Mouse (Mus musculus) C2C12 (cell line): ENCODE results near the gene Defa20. TPM values are rescaled to one million over a fixed set of nuclear protein-coding genes. Genes with fewer than 3 reads are reported as not detected.
"Not testable (repeated sequence)": the region's sequence is repeated elsewhere in the genome, so short reads cannot be mapped to it uniquely, and the experiment has no call there.

Experiments
- H3K27me3 ChIP-seq: one replicate; pipeline ENCODE4 v1.6.1; 2011; ENCODE audit not compliant: control insufficient read depth, insufficient read depth, insufficient read length
- H3K36me3 ChIP-seq: one replicate; pipeline ENCODE4 v1.6.1; 2011; ENCODE audit not compliant: control insufficient read depth, insufficient read depth
- H3K4me3 ChIP-seq: one replicate; pipeline ENCODE4 v1.5.1; 2011; ENCODE audit warnings: mild to moderate bottlenecking, control low read depth; ENCODE audit not compliant: poor library complexity, insufficient read depth, severe bottlenecking
- H3K79me2 ChIP-seq: one replicate; pipeline ENCODE4 v1.6.1; 2011; ENCODE audit not compliant: control insufficient read depth, insufficient read depth
- H3K79me3 ChIP-seq: one replicate; pipeline ENCODE4 v1.6.1; 2011; ENCODE audit warnings: low read depth, control low read depth
- H3ac ChIP-seq: one replicate; pipeline ENCODE3; 2011; ENCODE audit warnings: low read depth; ENCODE audit not compliant: control insufficient read depth, insufficient read length
- long read RNA-seq, 2 experiments: library from polyadenylated mRNA; unstranded; transcript quantifications; one replicate each; pipeline ENCODE4 v2.0.0; 2019 to 2020
- polyA plus RNA-seq: library from polyadenylated mRNA; unstranded; fragments of >200 nt; fragmentation: generic; extraction: Trizol; gene quantifications from one replicate; pipeline ENCODE4 v1.2.1, GENCODE M21; 2012; ENCODE audit warnings: missing spikeins

Gene Defa20
- not detected for polyA plus RNA-seq
- long read RNA-seq, experiment 1 = 0 reads
- long read RNA-seq, experiment 2 = 0 reads

GRCm38 (mm10) chr8:21508958-21509357 lies at the start of gene Defa20:
TSS of gene Defa20 (plus strand) at chr8:21509258.
- H3K27me3 ChIP-seq, H3K79me2 ChIP-seq, H3K36me3 ChIP-seq, H3K79me3 ChIP-seq, H3K4me3 ChIP-seq, H3ac ChIP-seq: not testable (repeated sequence)

- H3K36me3 ChIP-seq, H3ac ChIP-seq, H3K27me3 ChIP-seq, H3K4me3 ChIP-seq, H3K79me2 ChIP-seq, H3K79me3 ChIP-seq: not testable (repeated sequence)
Measured at GRCm38 (mm10) chr8:21528732-21529131, 19.7 kb downstream of the Defa20 start, which contains the start of gene Defa32. TSS of gene Defa32 (plus strand) at chr8:21529032.

Other genes starting within 250 kb of the Defa20 start
- gene Defa27, start 193.7 kb upstream of the Defa20 start, polyA plus RNA-seq = not detected
- not detected for gene Defa29, start 182.2 kb upstream of the Defa20 start, polyA plus RNA-seq
- gene Defa2, start 130.7 kb upstream of the Defa20 start, polyA plus RNA-seq = not detected
- gene Defa33, start 117.4 kb upstream of the Defa20 start, polyA plus RNA-seq = not detected
- gene Defa36, start 81.8 kb upstream of the Defa20 start, polyA plus RNA-seq = not detected
- not detected for gene Gm7849, start 52.7 kb upstream of the Defa20 start, polyA plus RNA-seq
- gene Defa32, start 19.8 kb downstream of the Defa20 start, polyA plus RNA-seq = not detected
- gene Defa37, start 56.1 kb downstream of the Defa20 start, polyA plus RNA-seq = not detected
- gene Defa28, start 73.7 kb downstream of the Defa20 start, polyA plus RNA-seq = not detected
- not detected for gene Gm7861, start 85.2 kb downstream of the Defa20 start, polyA plus RNA-seq
- gene Defa26, start 108.9 kb downstream of the Defa20 start, polyA plus RNA-seq = not detected
- not detected for gene Defa17, start 146.5 kb downstream of the Defa20 start, polyA plus RNA-seq
- gene Defa34, start 156.5 kb downstream of the Defa20 start, polyA plus RNA-seq = not detected
- not detected for gene AY761184, start 194.4 kb downstream of the Defa20 start, polyA plus RNA-seq
- gene Defa24, start 225.2 kb downstream of the Defa20 start, polyA plus RNA-seq = not detected